Mouse (Mus musculus) adrenal gland, postnatal 25 days (tissue): Measurements from ENCODE around the gene Mitf. TPM values are rescaled to one million over a fixed set of nuclear protein-coding genes. Genes with fewer than 3 reads are reported as not detected.
A peak's percentile ranks its signal among the peaks of the same experiment; 100 is the strongest.

Experiments used
- DNase-seq: peaks from one replicate; pipeline ENCODE4 v3.0.0; 2021; ENCODE audit warnings: mixed read lengths
- long read RNA-seq: library from polyadenylated mRNA; stranded (forward); transcript quantifications from one replicate; pipeline ENCODE4 v2.0.0, GENCODE M21; 2021
- total RNA-seq: library from RNA; stranded (reverse); gene quantifications from 2 replicates; pipeline ENCODE4 v1.2.3, GENCODE M21; 2021

Mitf gene
- 7.6 and 9.3 TPM in 2 replicates for total RNA-seq
- long read RNA-seq = 0 reads

GRCm38 (mm10) chr6:97806781-97807743, at the start of gene Mitf:
TSS of gene Mitf (plus strand) at chr6:97807052.
- DNase-seq = peak; percentile 90

DNA sequence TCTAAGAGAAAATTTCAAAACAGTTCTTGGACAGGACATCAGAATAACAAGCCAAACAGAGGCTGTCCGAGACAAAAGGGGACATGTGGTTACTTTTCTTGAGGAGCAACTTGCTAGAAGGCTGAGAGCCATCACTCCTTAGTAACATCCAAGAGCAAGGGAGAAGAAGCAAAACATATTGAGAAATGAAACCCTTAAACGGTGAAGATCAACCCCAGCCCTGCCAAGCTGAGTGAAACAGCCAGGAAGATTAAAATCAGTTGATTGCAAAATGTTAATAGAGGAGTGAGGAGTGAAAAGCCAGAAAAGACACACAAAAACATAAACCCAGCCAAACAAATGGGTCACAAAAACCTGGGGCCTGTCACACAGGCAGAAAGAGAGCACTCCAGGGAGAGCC, 49.5 kb upstream of the Mitf start:
- DNase-seq = no peak

DNA sequence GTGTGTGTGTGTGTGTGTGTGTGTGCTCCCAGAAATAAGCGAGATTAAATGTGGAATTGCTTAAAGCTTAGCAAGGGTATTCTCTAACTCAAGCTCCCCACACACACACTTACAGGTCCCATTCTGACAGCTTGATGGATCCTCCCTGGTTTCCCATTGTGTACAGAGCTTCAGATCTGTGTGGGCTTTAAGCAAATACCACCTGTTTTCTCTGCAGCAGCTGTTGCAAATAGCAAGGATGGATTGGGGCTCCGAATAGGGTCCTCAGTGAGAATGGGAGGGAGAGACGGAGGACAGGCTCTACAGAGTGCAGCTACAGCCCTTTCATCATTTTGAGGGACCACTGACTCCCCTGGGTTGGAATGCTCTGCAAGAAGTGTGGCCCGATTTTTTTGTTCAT, 48.0 kb upstream of the Mitf start:
- DNase-seq = no peak

- DNase-seq = peak; percentile 71
These were observed 47.6 kb upstream of the Mitf start for GRCm38 (mm10) chr6:97759301-97759700.

- DNase-seq = peak; percentile 9
These were observed 45.5 kb upstream of the Mitf start for GRCm38 (mm10) chr6:97761326-97761725.

GRCm38 (mm10) chr6:97763970-97764369, 42.9 kb upstream of the Mitf start:
- no peak for DNase-seq

GRCm38 (mm10) chr6:97767836-97768235, 39.0 kb upstream of the Mitf start:
- no peak for DNase-seq

DNA sequence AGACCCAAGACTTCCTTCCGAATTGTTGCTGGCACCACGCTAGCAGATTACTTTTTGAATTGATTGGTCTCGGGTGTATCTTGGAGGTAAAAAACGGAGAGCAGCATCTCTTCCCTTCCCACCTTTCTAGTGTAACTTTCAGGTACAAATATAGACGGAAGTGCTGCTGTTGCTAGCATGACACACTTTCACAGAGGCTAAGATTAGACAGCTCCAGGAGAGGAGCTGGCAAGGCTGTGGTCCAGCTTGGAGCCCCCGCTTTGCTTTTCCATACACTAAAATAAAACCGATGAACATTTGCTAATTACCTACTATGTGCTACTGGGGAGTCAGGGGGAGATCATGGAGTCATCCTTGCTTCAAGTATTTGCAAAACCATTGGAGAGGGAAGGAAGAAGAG, 37.3 kb upstream of the Mitf start:
- DNase-seq = no peak

- no peak for DNase-seq
These were observed 25.5 kb upstream of the Mitf start for GRCm38 (mm10) chr6:97781316-97781715.

- DNase-seq = no peak
These were observed 24.6 kb upstream of the Mitf start for GRCm38 (mm10) chr6:97782291-97782690.

- DNase-seq = no peak
These were observed 20.0 kb upstream of the Mitf start for GRCm38 (mm10) chr6:97786871-97787270.

- no peak for DNase-seq
These were observed 18.4 kb upstream of the Mitf start for GRCm38 (mm10) chr6:97788361-97788974.

DNA sequence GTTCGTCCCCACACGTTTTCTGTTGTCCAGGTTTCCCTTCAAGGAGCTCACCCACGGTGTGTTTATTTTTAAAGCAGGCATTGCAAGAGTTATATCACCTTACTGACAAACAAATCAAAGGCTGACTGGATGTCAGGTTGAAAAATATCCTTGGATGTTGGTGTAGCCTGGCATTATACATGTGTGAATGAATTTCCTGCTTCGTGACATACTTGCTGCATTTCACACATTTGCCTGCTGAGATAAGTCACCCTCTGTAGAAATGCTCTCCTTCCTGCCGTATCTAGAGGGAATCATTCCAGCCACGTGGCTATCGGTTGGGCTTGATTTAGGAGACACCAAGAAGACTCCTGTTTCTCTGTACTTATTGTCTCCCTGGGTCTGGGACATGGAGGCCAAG, 17.2 kb upstream of the Mitf start:
- DNase-seq = no peak

DNA sequence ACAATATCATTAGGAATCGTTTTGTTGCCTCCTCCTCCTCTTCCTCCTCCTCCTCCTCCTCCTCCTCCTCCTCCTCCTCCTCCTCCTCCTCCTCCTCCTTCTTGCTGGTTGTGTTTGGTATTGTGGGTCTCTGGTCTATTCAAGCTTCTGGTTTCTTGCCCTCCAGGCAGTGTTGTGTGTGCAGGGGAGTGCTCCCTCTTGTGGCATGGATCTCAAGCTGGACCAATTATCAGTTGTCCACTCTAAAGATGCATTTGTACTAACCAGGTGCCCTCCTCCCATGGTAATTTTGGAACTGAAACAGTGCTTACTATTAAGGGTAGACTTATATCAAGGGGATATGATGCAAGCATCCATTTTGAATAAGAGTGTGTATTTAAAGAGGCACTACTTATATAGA, 14.7 kb upstream of the Mitf start:
- DNase-seq = peak; percentile 33

- no peak for DNase-seq
These were observed 11.7 kb upstream of the Mitf start for GRCm38 (mm10) chr6:97795175-97795574.

- DNase-seq = no peak
These were observed 6.2 kb upstream of the Mitf start for GRCm38 (mm10) chr6:97800615-97801014.

GRCm38 (mm10) chr6:97806051-97806450, 801 bp upstream of the Mitf start:
- no peak for DNase-seq

GRCm38 (mm10) chr6:97814191-97814590, 7.3 kb downstream of the Mitf start:
- no peak for DNase-seq

- no peak for DNase-seq
These were observed 8.9 kb downstream of the Mitf start for GRCm38 (mm10) chr6:97815723-97816122.

DNA sequence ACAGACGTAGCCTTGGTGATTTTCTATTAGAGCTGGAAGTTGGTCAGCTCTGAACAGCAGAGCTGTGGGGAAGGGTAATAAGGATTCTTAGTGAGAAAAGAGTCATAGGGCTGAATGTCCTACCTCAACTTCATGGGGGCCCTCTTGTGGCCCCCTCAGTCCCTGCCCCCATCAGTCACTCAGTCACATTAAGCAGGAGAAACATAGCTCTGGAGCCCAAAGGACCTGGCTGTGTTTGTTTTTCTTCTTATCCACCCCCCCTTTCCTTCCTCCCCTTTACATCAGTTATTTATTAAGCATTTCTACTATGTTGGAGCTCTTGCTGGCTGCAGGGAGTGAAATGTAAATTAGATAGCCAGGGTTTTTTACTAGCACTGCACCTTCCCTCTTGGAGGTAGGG, 10.0 kb downstream of the Mitf start:
- no peak for DNase-seq

DNA sequence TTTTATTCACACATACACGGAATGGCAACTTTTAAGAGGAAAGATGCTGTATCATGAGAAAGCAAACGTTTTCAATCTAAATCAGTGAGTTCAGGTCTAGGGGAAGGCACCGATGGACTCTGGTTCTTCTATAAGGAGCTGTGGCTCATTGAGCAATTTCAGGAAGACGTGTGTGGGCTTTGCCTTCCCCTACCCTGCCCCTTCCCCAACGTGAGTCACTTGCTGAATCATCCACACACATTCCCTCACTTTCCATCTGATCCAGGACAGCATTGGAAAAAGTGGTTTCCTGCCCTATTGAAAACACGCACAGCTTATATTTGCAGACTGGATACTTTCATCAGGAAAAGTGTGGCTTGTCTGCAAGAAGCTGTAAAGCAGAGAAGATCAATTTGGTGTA, 11.3 kb downstream of the Mitf start:
- DNase-seq = no peak

GRCm38 (mm10) chr6:97818948-97819347, 12.1 kb downstream of the Mitf start:
- DNase-seq = no peak

- no peak for DNase-seq
These were observed 13.7 kb downstream of the Mitf start for GRCm38 (mm10) chr6:97820505-97820904.

DNA sequence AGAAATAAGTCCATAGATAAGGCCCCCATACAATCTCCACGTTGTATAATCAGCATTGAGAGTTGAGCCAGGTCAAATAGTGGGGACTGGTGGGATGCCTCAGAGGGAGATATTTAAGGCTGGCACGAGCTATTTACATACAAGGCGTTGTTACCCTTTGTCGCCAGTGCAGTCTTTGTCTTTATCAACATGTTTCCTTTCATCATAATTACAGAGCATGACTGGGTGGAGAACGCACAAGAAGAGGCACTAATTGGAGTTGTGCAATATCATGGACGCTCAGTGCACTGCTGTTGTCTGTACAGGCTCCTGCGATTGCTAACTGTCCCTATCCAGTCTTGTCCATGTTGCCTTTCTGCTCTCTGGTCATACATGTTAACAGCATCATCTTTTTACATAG, 15.0 kb downstream of the Mitf start:
- DNase-seq = no peak
